Mouse (Mus musculus) gastrocnemius, postnatal 36 days (tissue): ENCODE measurements around the gene Ptpn3. TPM values are rescaled to one million over a fixed set of nuclear protein-coding genes. Genes with fewer than 3 reads are reported as not detected.
A peak's percentile ranks its signal among the peaks of the same experiment; 100 is the strongest.

Experiments
- DNase-seq, 2 experiments: peaks; one replicate each; pipeline ENCODE4 v3.0.0; 2022
- intact Hi-C: fragments of 180-260 bp; cut with DNase I; formaldehyde crosslinking; loops from one replicate; pipeline ENCODE4 v1.15.1; 2025
- total RNA-seq, 2 experiments: library from RNA; stranded (reverse); gene quantifications; 2 replicates each; pipeline ENCODE4 v1.2.3; 2021

Ptpn3 gene
- total RNA-seq, 2 experiments from 2014 or later: 37.5 to 41.5 TPM

- intact Hi-C loops: loop anchor here (10.0 kb wide), 1 partner anchor 236 kb away; no protein-coding TSS in a partner anchor
Measured at GRCm38 (mm10) chr4:57300469-57301409, 898 bp downstream of the Ptpn3 start.

GRCm38 (mm10) chr4:57299701-57300468 lies 1.8 kb downstream of the Ptpn3 start:
- intact Hi-C loops: loop anchor here (10.0 kb wide), 2 partner anchors 235 to 285 kb away; no protein-coding TSS in a partner anchor
- DNase-seq: peak; percentile 50 to 56

More at GRCm38 (mm10) chr4:57300469-57301409, 898 bp downstream of the Ptpn3 start:
- no peak for DNase-seq

- DNase-seq: no peak
- intact Hi-C loops: loop anchor here (10.0 kb wide), 1 partner anchor 285 kb away; no protein-coding TSS in a partner anchor
Measured at GRCm38 (mm10) chr4:57299308-57299700, 2.3 kb downstream of the Ptpn3 start.

- intact Hi-C loops: loop anchor here (10.0 kb wide), 1 partner anchor 283 kb away; no protein-coding TSS in a partner anchor
- DNase-seq: no peak
Measured at GRCm38 (mm10) chr4:57298181-57298580, 3.5 kb downstream of the Ptpn3 start.

GRCm38 (mm10) chr4:57294971-57295656 lies 6.5 kb downstream of the Ptpn3 start:
- peak; percentile 76 for DNase-seq
- intact Hi-C loops: loop anchor here (10.0 kb wide), 1 partner anchor 280 kb away; no protein-coding TSS in a partner anchor

- DNase-seq: no peak
- intact Hi-C loops: loop anchor here (10.0 kb wide), 1 partner anchor 278 kb away; no protein-coding TSS in a partner anchor
Measured at GRCm38 (mm10) chr4:57292670-57293069, 9.0 kb downstream of the Ptpn3 start.

- intact Hi-C loops: loop anchor here (10.0 kb wide), 1 partner anchor 275 kb away; no protein-coding TSS in a partner anchor
Measured at GRCm38 (mm10) chr4:57290049-57290448, 11.6 kb downstream of the Ptpn3 start.

GRCm38 (mm10) chr4:57287808-57288207 lies 13.8 kb downstream of the Ptpn3 start:
- intact Hi-C loops: no loop called here
- no peak for DNase-seq

More at GRCm38 (mm10) chr4:57290049-57290448, 11.6 kb downstream of the Ptpn3 start:
- no peak for DNase-seq

- intact Hi-C loops: no loop called here
- no peak for DNase-seq
Measured at GRCm38 (mm10) chr4:57285251-57285650, 16.4 kb downstream of the Ptpn3 start.

- DNase-seq: no peak
- intact Hi-C loops: no loop called here
Measured at GRCm38 (mm10) chr4:57283189-57283588, 18.4 kb downstream of the Ptpn3 start.

GRCm38 (mm10) chr4:57282630-57283029 lies 19.0 kb downstream of the Ptpn3 start:
- intact Hi-C loops: no loop called here
- DNase-seq: no peak

GRCm38 (mm10) chr4:57282179-57282578 lies 19.5 kb downstream of the Ptpn3 start:
- no peak for DNase-seq
- intact Hi-C loops: no loop called here

- intact Hi-C loops: no loop called here
- DNase-seq: peak; percentile 69 to 74
Measured at GRCm38 (mm10) chr4:57280888-57281287, 20.7 kb downstream of the Ptpn3 start.

- DNase-seq: no peak
- intact Hi-C loops: no loop called here
Measured at GRCm38 (mm10) chr4:57279229-57279628, 22.4 kb downstream of the Ptpn3 start.

- DNase-seq: no peak
- intact Hi-C loops: no loop called here
Measured at GRCm38 (mm10) chr4:57278812-57279211, 22.8 kb downstream of the Ptpn3 start.

GRCm38 (mm10) chr4:57277671-57278070 lies 24.0 kb downstream of the Ptpn3 start:
- DNase-seq: no peak
- intact Hi-C loops: no loop called here

- peak in 1 of 2 experiments; percentile 30 for DNase-seq
- intact Hi-C loops: loop anchor here (2.0 kb wide), 1 partner anchor 22 kb away; no protein-coding TSS in a partner anchor
Measured at GRCm38 (mm10) chr4:57275116-57275743, 26.4 kb downstream of the Ptpn3 start.

- no peak for DNase-seq
- intact Hi-C loops: loop anchor here (2.0 to 5.0 kb wide), 4 partner anchors 21 to 212 kb away; no protein-coding TSS in a partner anchor
Measured at GRCm38 (mm10) chr4:57273532-57274502, 27.8 kb downstream of the Ptpn3 start.
